Mouse (Mus musculus): ENCODE data around the gene Chid1. TPM values are rescaled to one million over a fixed set of nuclear protein-coding genes. Genes with fewer than 3 reads are reported as not detected.

Chid1 gene
- polyA plus RNA-seq, 1 experiment: not detected

GRCm38 (mm10) chr7:141541681-141542080, 2.0 kb upstream of the Chid1 start:
- 90% methylated on average over 4 of the region's 4 CpGs for WGBS
- H3K27ac ChIP-seq (ENCODE audit: insufficient read depth, low read depth, low read length): no peak overlapping the region
- no peak overlapping the region for H3K4me3 ChIP-seq (ENCODE audit: insufficient read depth, low read depth, low read length)
- TF ChIP-seq POLR2A (IDR thresholded peaks at IDR 0.05; ENCODE audit: insufficient read depth, low read depth, low read length): no peak
- TF ChIP-seq CTCF (IDR thresholded peaks at IDR 0.05; ENCODE audit: insufficient read depth, low read depth, low read length): no peak
- H3K4me1 ChIP-seq (ENCODE audit: control insufficient read depth, insufficient read depth, low read length): peaks cover 5% of the 10 kb centered on the region

DNA sequence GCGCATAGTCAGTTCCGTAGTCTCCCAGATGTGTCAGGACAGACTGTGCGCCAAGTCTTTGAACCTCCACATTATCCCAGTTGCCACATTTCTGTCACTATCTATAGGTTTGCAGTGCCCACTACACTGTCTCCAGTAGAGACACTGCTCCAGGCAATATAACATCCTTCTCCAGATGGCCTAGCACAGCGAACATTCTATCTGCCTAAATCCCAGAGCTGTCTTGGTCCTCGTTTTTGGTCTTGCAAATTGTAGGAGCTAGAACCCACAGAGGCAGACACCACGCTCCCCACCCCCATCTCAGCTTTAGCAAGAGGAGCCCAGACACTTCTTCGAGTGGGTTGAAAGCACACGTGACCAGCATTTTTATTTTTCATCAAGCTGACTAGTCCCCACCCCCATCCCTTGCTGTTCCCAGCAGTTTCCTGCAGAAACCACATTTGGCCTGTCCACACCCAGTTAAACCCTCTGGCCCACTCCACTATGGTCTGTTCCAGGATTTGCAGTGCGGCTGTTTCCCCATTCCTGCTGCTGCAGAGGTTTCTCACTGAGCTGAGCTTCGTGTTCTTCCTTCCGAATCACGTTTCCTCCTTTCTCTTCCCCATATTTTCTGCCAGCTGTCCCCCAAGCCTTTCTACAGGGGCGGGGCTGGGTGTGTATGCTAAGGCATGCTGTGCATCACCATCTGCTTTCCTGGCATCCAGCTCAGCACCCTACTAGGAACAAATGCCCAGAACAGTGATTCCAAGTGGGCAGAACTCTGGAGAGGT, 840 bp upstream of the Chid1 start:
- peak overlapping the region; percentile 72 for H3K4me3 ChIP-seq (ENCODE audit: insufficient read depth, low read depth, low read length)
- no peak overlapping the region for H3K27ac ChIP-seq (ENCODE audit: insufficient read depth, low read depth, low read length)
- no peak for TF ChIP-seq CTCF (IDR thresholded peaks at IDR 0.05; ENCODE audit: insufficient read depth, low read depth, low read length)
- no peak for TF ChIP-seq POLR2A (IDR thresholded peaks at IDR 0.05; ENCODE audit: insufficient read depth, low read depth, low read length)
- H3K4me1 ChIP-seq (ENCODE audit: control insufficient read depth, insufficient read depth, low read length): peaks cover 5% of the 10 kb centered on the region
- 46% methylated on average over 13 of the region's 13 CpGs for WGBS

GRCm38 (mm10) chr7:141538852-141539555, 653 bp downstream of the Chid1 start:
- peak overlapping the region; percentile 32 for H3K27ac ChIP-seq (ENCODE audit: insufficient read depth, low read depth, low read length)
- H3K4me3 ChIP-seq (ENCODE audit: insufficient read depth, low read depth, low read length): peak overlapping the region; percentile 72
- H3K4me1 ChIP-seq (ENCODE audit: control insufficient read depth, insufficient read depth, low read length): peaks cover 5% of the 10 kb centered on the region
- WGBS: 10% methylated on average over 18 of the region's 18 CpGs
- TF ChIP-seq CTCF (IDR thresholded peaks at IDR 0.05; ENCODE audit: insufficient read depth, low read depth, low read length) (no peak), POLR2A (IDR thresholded peaks at IDR 0.05; ENCODE audit: insufficient read depth, low read depth, low read length) (no peak)

- TF ChIP-seq CTCF (IDR thresholded peaks at IDR 0.05; ENCODE audit: insufficient read depth, low read depth, low read length): no peak
- no peak for TF ChIP-seq POLR2A (IDR thresholded peaks at IDR 0.05; ENCODE audit: insufficient read depth, low read depth, low read length)
- H3K4me3 ChIP-seq (ENCODE audit: insufficient read depth, low read depth, low read length): no peak overlapping the region
- WGBS: 71% methylated on average over 1 of the region's 1 CpGs
- peaks cover 5% of the 10 kb centered on the region for H3K4me1 ChIP-seq (ENCODE audit: control insufficient read depth, insufficient read depth, low read length)
- no peak overlapping the region for H3K27ac ChIP-seq (ENCODE audit: insufficient read depth, low read depth, low read length)
These were observed 4.1 kb downstream of the Chid1 start for GRCm38 (mm10) chr7:141535570-141535969.

- Histone ChIP-seq H3K27ac (ENCODE audit: insufficient read depth, low read depth, low read length) (peak overlapping the region; percentile 64), H3K4me1 (ENCODE audit: control insufficient read depth, insufficient read depth, low read length) (peaks cover 13% of the 10 kb centered on the region), H3K4me3 (ENCODE audit: insufficient read depth, low read depth, low read length) (no peak overlapping the region)
- WGBS: 33% methylated on average over 4 of the region's 4 CpGs
- TF ChIP-seq POLR2A (IDR thresholded peaks at IDR 0.05; ENCODE audit: insufficient read depth, low read depth, low read length) (no peak), CTCF (IDR thresholded peaks at IDR 0.05; ENCODE audit: insufficient read depth, low read depth, low read length) (no peak)
These were observed 14.1 kb downstream of the Chid1 start for GRCm38 (mm10) chr7:141525580-141525925.

- peak overlapping the region; percentile 64 for H3K27ac ChIP-seq (ENCODE audit: insufficient read depth, low read depth, low read length)
- TF ChIP-seq CTCF (IDR thresholded peaks at IDR 0.05; ENCODE audit: insufficient read depth, low read depth, low read length) (no peak), POLR2A (IDR thresholded peaks at IDR 0.05; ENCODE audit: insufficient read depth, low read depth, low read length) (no peak)
- no peak overlapping the region for H3K4me3 ChIP-seq (ENCODE audit: insufficient read depth, low read depth, low read length)
- H3K4me1 ChIP-seq (ENCODE audit: control insufficient read depth, insufficient read depth, low read length): peaks cover 13% of the 10 kb centered on the region
- WGBS: 22% methylated on average over 6 of the region's 6 CpGs
These were observed 14.7 kb downstream of the Chid1 start for GRCm38 (mm10) chr7:141524760-141525579.

DNA sequence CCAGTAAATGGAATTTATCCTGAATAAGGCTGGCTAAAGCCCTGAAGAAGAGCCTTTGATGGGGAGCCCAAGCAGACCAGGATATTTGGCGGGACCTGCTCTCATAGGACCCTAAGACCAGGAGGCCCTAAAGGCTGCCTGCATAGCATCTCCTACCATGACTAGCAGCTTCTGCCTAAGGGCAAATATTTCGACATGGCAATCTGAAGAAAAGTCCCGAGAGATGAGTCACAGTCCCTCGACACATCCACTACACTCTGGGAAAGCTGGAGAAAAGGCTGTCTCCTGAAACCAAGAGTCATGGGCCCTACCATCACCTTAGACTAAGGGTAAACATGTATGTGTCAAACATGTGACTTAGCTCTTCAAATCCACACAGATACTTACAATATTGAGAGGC, 15.4 kb downstream of the Chid1 start:
- H3K4me3 ChIP-seq (ENCODE audit: insufficient read depth, low read depth, low read length): no peak overlapping the region
- H3K4me1 ChIP-seq (ENCODE audit: control insufficient read depth, insufficient read depth, low read length): peaks cover 13% of the 10 kb centered on the region
- TF ChIP-seq CTCF (IDR thresholded peaks at IDR 0.05; ENCODE audit: insufficient read depth, low read depth, low read length) (no peak), POLR2A (IDR thresholded peaks at IDR 0.05; ENCODE audit: insufficient read depth, low read depth, low read length) (no peak)
- H3K27ac ChIP-seq (ENCODE audit: insufficient read depth, low read depth, low read length): peak overlapping the region; percentile 60
- WGBS: 61% methylated on average over 4 of the region's 4 CpGs

DNA sequence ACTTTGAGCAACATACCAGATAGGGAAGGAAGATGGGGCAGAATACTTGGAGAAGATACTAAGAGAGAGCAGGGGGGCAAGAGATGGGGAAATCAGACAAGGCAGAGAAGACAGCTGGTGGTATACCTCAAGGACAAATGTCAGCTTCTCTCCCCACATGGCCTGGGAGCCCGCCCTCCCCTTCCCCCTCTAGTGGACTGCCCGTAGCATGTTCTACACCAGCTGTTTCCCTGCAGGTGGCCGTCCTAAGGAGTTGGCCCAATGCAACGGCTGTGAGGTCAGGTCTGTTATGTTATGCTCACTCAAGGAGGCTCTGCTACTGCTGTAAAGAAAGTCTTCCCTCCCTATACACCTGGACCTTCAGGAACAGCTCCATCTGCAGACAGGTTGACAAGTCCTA, 16.6 kb downstream of the Chid1 start:
- Histone ChIP-seq H3K4me1 (ENCODE audit: control insufficient read depth, insufficient read depth, low read length) (peaks cover 13% of the 10 kb centered on the region), H3K27ac (ENCODE audit: insufficient read depth, low read depth, low read length) (no peak overlapping the region), H3K4me3 (ENCODE audit: insufficient read depth, low read depth, low read length) (no peak overlapping the region)
- WGBS: 73% methylated on average over 4 of the region's 4 CpGs
- TF ChIP-seq POLR2A (IDR thresholded peaks at IDR 0.05; ENCODE audit: insufficient read depth, low read depth, low read length) (no peak), CTCF (IDR thresholded peaks at IDR 0.05; ENCODE audit: insufficient read depth, low read depth, low read length) (no peak)
